Mouse (Mus musculus): ENCODE data around the gene Arpc4. TPM values are rescaled to one million over a fixed set of nuclear protein-coding genes. Genes with fewer than 3 reads are reported as not detected.

The Arpc4 gene
- total and polyA plus RNA-seq, 3 experiments, result 231 to 375 TPM; not detected in 1

GRCm38 (mm10) chr6:113435664-113436205 lies 57.8 kb downstream of the Arpc4 start, which contains the start of gene Cidec:
Gene Cidec, minus strand, starts transcription at chr6:113435760.
- TF ChIP-seq MYC (IDR thresholded peaks at IDR 0.05; ENCODE audit: low read depth, low read length), result no peak
- TF ChIP-seq JUND (IDR thresholded peaks at IDR 0.05; ENCODE audit: low read depth, low read length), result no peak
- no peak for TF ChIP-seq MAZ (IDR thresholded peaks at IDR 0.05; ENCODE audit: low read depth, low read length)
- no peak for TF ChIP-seq NELFE (IDR thresholded peaks at IDR 0.05; ENCODE audit: low read depth, low read length)
- no peak for TF ChIP-seq UBTF (IDR thresholded peaks at IDR 0.05; ENCODE audit: borderline replicate concordance, insufficient read depth, low read depth, low read length)
- TF ChIP-seq GABPA (IDR thresholded peaks at IDR 0.05; ENCODE audit: low read depth, low read length), result no peak
- no peak for TF ChIP-seq EP300 (IDR thresholded peaks at IDR 0.05; ENCODE audit: low read depth in 1 of 2, low read length in 2 of 2)
- TF ChIP-seq POLR2AphosphoS5 (IDR thresholded peaks at IDR 0.05; ENCODE audit: borderline replicate concordance, low read depth, low read length), result no peak
- no peak for TF ChIP-seq TCF12 (IDR thresholded peaks at IDR 0.05; ENCODE audit: low read depth, low read length)
- no peak for TF ChIP-seq MAX (IDR thresholded peaks at IDR 0.05; ENCODE audit: low read length)
- no peak for TF ChIP-seq BHLHE40 (IDR thresholded peaks at IDR 0.05; ENCODE audit: borderline replicate concordance, low read depth, low read length)
- no peak for TF ChIP-seq TBP (IDR thresholded peaks at IDR 0.05; ENCODE audit: low read depth, low read length)
- TF ChIP-seq HCFC1 (IDR thresholded peaks at IDR 0.05; ENCODE audit: low read depth, low read length), result no peak
- TF ChIP-seq KAT2A (conservative IDR thresholded peaks at IDR 0.05; ENCODE audit: low read depth, low read length), result no peak
- no peak for TF ChIP-seq SMC3 (IDR thresholded peaks at IDR 0.05; ENCODE audit: low read depth, low read length)
- TF ChIP-seq USF2 (IDR thresholded peaks at IDR 0.05; ENCODE audit: borderline replicate concordance in 1 of 2, insufficient read depth in 1 of 2, low read depth in 1 of 2, low read length in 2 of 2), result no peak
- TF ChIP-seq CHD2 (IDR thresholded peaks at IDR 0.05; ENCODE audit: low read length), result no peak
- TF ChIP-seq E2F4 (IDR thresholded peaks at IDR 0.05; ENCODE audit: borderline replicate concordance, low read depth, low read length), result no peak
- no peak for TF ChIP-seq ELF1 (IDR thresholded peaks at IDR 0.05; ENCODE audit: low read depth, low read length)
- H3K79me2 ChIP-seq (ENCODE audit: control insufficient read depth, insufficient read depth, low read length, poor library complexity), result no peaks in the 10 kb centered on the region
- H3K4me1 ChIP-seq (ENCODE audit: control insufficient read depth in 1 of 2, insufficient read depth in 2 of 2, low read length in 2 of 2), result no peaks in the 10 kb centered on the region
- DNase-seq (ENCODE audit: low read depth, low spot score), result no peak
- no peak within 1 kb of the TSS for H3K4me3 ChIP-seq (ENCODE audit: control insufficient read depth in 1 of 2, insufficient read depth in 1 of 2, low read depth in 2 of 2, low read length in 2 of 2)
- H3K27me3 ChIP-seq (ENCODE audit: control insufficient read depth in 1 of 2, insufficient read depth in 2 of 2, low read length in 2 of 2), result no peaks in the 10 kb centered on the region; a peak in 1 of 4 replicates
- no peaks in the 10 kb centered on the region for H3K9me3 ChIP-seq (replicated peaks; ENCODE audit: insufficient read depth, low read length)
- no peaks in the 10 kb centered on the region for H3K36me3 ChIP-seq (ENCODE audit: control insufficient read depth in 1 of 2, insufficient read depth in 2 of 2, low read length in 2 of 2)
- H3K27ac ChIP-seq (ENCODE audit: control insufficient read depth, low read depth, low read length), result no peak within 1 kb of the TSS
- no peak within 1 kb of the TSS for H3K9ac ChIP-seq (ENCODE audit: control insufficient read depth, low read depth, low read length, poor library complexity, severe bottlenecking)

- Histone ChIP-seq H3K79me2 (ENCODE audit: control insufficient read depth, insufficient read depth, low read length, poor library complexity) (no peaks in the 10 kb centered on the region), H3K27me3 (ENCODE audit: control insufficient read depth in 1 of 2, insufficient read depth in 2 of 2, low read length in 2 of 2) (no peaks in the 10 kb centered on the region; a peak in 1 of 4 replicates), H3K4me1 (ENCODE audit: control insufficient read depth in 1 of 2, insufficient read depth in 2 of 2, low read length in 2 of 2) (peaks cover 0 to 6% of the 10 kb centered on the region in 2 experiments; a peak in 2 of 4 replicates), H3K4me3 (ENCODE audit: control insufficient read depth in 1 of 2, insufficient read depth in 1 of 2, low read depth in 2 of 2, low read length in 2 of 2) (no peak overlapping the region), H3K9me3 (replicated peaks; ENCODE audit: insufficient read depth, low read length) (no peaks in the 10 kb centered on the region), H3K27ac (ENCODE audit: control insufficient read depth, low read depth, low read length) (no peak overlapping the region), H3K36me3 (ENCODE audit: control insufficient read depth in 1 of 2, insufficient read depth in 2 of 2, low read length in 2 of 2) (peaks cover 0 to 3% of the 10 kb centered on the region in 2 experiments; a peak in 1 of 4 replicates), H3K9ac (ENCODE audit: control insufficient read depth, low read depth, low read length, poor library complexity, severe bottlenecking) (no peak overlapping the region)
- TF ChIP-seq ZNF384 (IDR thresholded peaks at IDR 0.05; ENCODE audit: low read depth, low read length) (no peak), MEF2A (IDR thresholded peaks at IDR 0.05; ENCODE audit: extremely low read depth, insufficient replicate concordance, low read depth, low read length, poor library complexity, severe bottlenecking) (no peak), GABPA (IDR thresholded peaks at IDR 0.05; ENCODE audit: low read depth, low read length) (no peak), BHLHE40 (IDR thresholded peaks at IDR 0.05; ENCODE audit: borderline replicate concordance, low read depth, low read length) (no peak), MYC (IDR thresholded peaks at IDR 0.05; ENCODE audit: low read depth, low read length) (no peak), POLR2A (IDR thresholded peaks at IDR 0.05; ENCODE audit: control insufficient read depth in 1 of 2, insufficient read depth in 1 of 2, low read depth in 1 of 2, low read length in 2 of 2, poor library complexity in 1 of 2) (no peak), EP300 (IDR thresholded peaks at IDR 0.05; ENCODE audit: low read depth in 1 of 2, low read length in 2 of 2) (no peak), RAD21 (IDR thresholded peaks at IDR 0.05; ENCODE audit: low read depth, low read length) (no peak), TAL1 (IDR thresholded peaks at IDR 0.05; ENCODE audit: low read length) (no peak), SIN3A (IDR thresholded peaks at IDR 0.05; ENCODE audit: low read length) (no peak), CHD2 (IDR thresholded peaks at IDR 0.05; ENCODE audit: low read length) (no peak), MAFK (IDR thresholded peaks at IDR 0.05; ENCODE audit: borderline replicate concordance, low read depth, low read length) (no peak), POLR2AphosphoS2 (IDR thresholded peaks at IDR 0.05; ENCODE audit: low read length) (no peak), ZC3H11A (IDR thresholded peaks at IDR 0.05; ENCODE audit: low read depth, low read length) (no peak), CTCF (IDR thresholded peaks at IDR 0.05 in 2 of 3, conservative IDR thresholded peaks at IDR 0.05 in 1 of 3; ENCODE audit: control insufficient read depth in 1 of 3, insufficient read depth in 1 of 3, low read depth in 2 of 3, low read length in 3 of 3, poor library complexity in 1 of 3, severe bottlenecking in 1 of 3) (no peak), TCF12 (IDR thresholded peaks at IDR 0.05; ENCODE audit: low read depth, low read length) (no peak)
- DNase-seq (ENCODE audit: low read depth, low spot score), result no peak
These were observed 59.2 kb downstream of the Arpc4 start for GRCm38 (mm10) chr6:113437135-113437534.

Measured in MEL (cell line).